Mouse (Mus musculus): Measurements from ENCODE around the gene Supv3l1. TPM values are rescaled to one million over a fixed set of nuclear protein-coding genes. Genes with fewer than 3 reads are reported as not detected.

Gene Supv3l1
- total and polyA plus RNA-seq, 3 experiments: 51.8 to 72.0 TPM; not detected in 1

- Histone ChIP-seq H3K4me1 (ENCODE audit: control insufficient read depth in 1 of 2, insufficient read depth in 2 of 2, low read length in 2 of 2) (peaks cover 3 to 13% of the 10 kb centered on the region in 2 experiments; a peak in 2 of 4 replicates), H3K4me3 (ENCODE audit: control insufficient read depth in 1 of 2, insufficient read depth in 1 of 2, low read depth in 2 of 2, low read length in 2 of 2) (peak overlapping the region; percentile 94 to 95), H3K27me3 (ENCODE audit: control insufficient read depth in 1 of 2, insufficient read depth in 2 of 2, low read length in 2 of 2) (no peaks in the 10 kb centered on the region), H3K9ac (ENCODE audit: control insufficient read depth, low read depth, low read length, poor library complexity, severe bottlenecking) (peak overlapping the region; percentile 74), H3K27ac (ENCODE audit: control insufficient read depth, low read depth, low read length) (peak overlapping the region; percentile 81), H3K9me3 (replicated peaks; ENCODE audit: insufficient read depth, low read length) (no peaks in the 10 kb centered on the region), H3K79me2 (ENCODE audit: control insufficient read depth, insufficient read depth, low read length, poor library complexity) (peaks cover 46% of the 10 kb centered on the region), H3K36me3 (ENCODE audit: control insufficient read depth in 1 of 2, insufficient read depth in 2 of 2, low read length in 2 of 2) (peaks cover 0 to 27% of the 10 kb centered on the region in 2 experiments; a peak in 2 of 4 replicates)
- no peak for TF ChIP-seq CTCF (IDR thresholded peaks at IDR 0.05 in 2 of 3, conservative IDR thresholded peaks at IDR 0.05 in 1 of 3; ENCODE audit: control insufficient read depth in 1 of 3, insufficient read depth in 1 of 3, low read depth in 2 of 3, low read length in 3 of 3, poor library complexity in 1 of 3, severe bottlenecking in 1 of 3)
- TF ChIP-seq MEF2A (IDR thresholded peaks at IDR 0.05; ENCODE audit: extremely low read depth, insufficient replicate concordance, low read depth, low read length, poor library complexity, severe bottlenecking): no peak
- 0 out of 2 replicates have a peak, but pooled peaks have one; percentile 51 for TF ChIP-seq UBTF (IDR thresholded peaks at IDR 0.05; ENCODE audit: borderline replicate concordance, insufficient read depth, low read depth, low read length)
- no peak for TF ChIP-seq ZKSCAN1 (IDR thresholded peaks at IDR 0.05; ENCODE audit: low read depth, low read length)
- peak; percentile 6; the same call in 1 of the 2 replicates for TF ChIP-seq USF1 (IDR thresholded peaks at IDR 0.05; ENCODE audit: low read depth, low read length)
- TF ChIP-seq POLR2AphosphoS2 (IDR thresholded peaks at IDR 0.05; ENCODE audit: low read length): 0 out of 2 replicates have a peak, but pooled peaks have one; percentile 4
- no peak; the same call in 1 of the 2 replicates for TF ChIP-seq MXI1 (IDR thresholded peaks at IDR 0.05; ENCODE audit: low read depth, low read length)
- TF ChIP-seq NELFE (IDR thresholded peaks at IDR 0.05; ENCODE audit: low read depth, low read length): no peak; the same call in 1 of the 2 replicates
- TF ChIP-seq SMC3 (IDR thresholded peaks at IDR 0.05; ENCODE audit: low read depth, low read length): no peak
- TF ChIP-seq HCFC1 (IDR thresholded peaks at IDR 0.05; ENCODE audit: low read depth, low read length): 0 out of 2 replicates have a peak, but pooled peaks have one; percentile 38
- no peak for TF ChIP-seq E2F4 (IDR thresholded peaks at IDR 0.05; ENCODE audit: borderline replicate concordance, low read depth, low read length)
- no peak for TF ChIP-seq KAT2A (conservative IDR thresholded peaks at IDR 0.05; ENCODE audit: low read depth, low read length)
- no peak for TF ChIP-seq POLR2AphosphoS5 (IDR thresholded peaks at IDR 0.05; ENCODE audit: borderline replicate concordance, low read depth, low read length)
- no peak for TF ChIP-seq TCF12 (IDR thresholded peaks at IDR 0.05; ENCODE audit: low read depth, low read length)
- TF ChIP-seq CHD2 (IDR thresholded peaks at IDR 0.05; ENCODE audit: low read length): no peak
- no peak for TF ChIP-seq TBP (IDR thresholded peaks at IDR 0.05; ENCODE audit: low read depth, low read length)
- TF ChIP-seq GATA1 (IDR thresholded peaks at IDR 0.05; ENCODE audit: low read depth, low read length): peak; percentile 9; the same call in 1 of the 2 replicates
- peak; percentile 38 for TF ChIP-seq SIN3A (IDR thresholded peaks at IDR 0.05; ENCODE audit: low read length)
- TF ChIP-seq ZMIZ1 (IDR thresholded peaks at IDR 0.05; ENCODE audit: low read depth, low read length): no peak
- TF ChIP-seq MYB (IDR thresholded peaks at IDR 0.05; ENCODE audit: low read depth, low read length): no peak
- TF ChIP-seq RAD21 (IDR thresholded peaks at IDR 0.05; ENCODE audit: low read depth, low read length): no peak
- no peak for TF ChIP-seq MAX (IDR thresholded peaks at IDR 0.05; ENCODE audit: low read length)
- no peak for TF ChIP-seq GABPA (IDR thresholded peaks at IDR 0.05; ENCODE audit: low read depth, low read length)
- TF ChIP-seq ZNF384 (IDR thresholded peaks at IDR 0.05; ENCODE audit: low read depth, low read length): no peak
- DNase-seq (ENCODE audit: low read depth, low spot score): peak; percentile 81
Observed at GRCm38 (mm10) chr10:62485878-62486582, 36.5 kb upstream of the Supv3l1 start.
